Mouse (Mus musculus) hindbrain, embryonic 16.5 days (tissue): ENCODE measurements around the gene Cd300ld4. TPM values are rescaled to one million over a fixed set of nuclear protein-coding genes. Genes with fewer than 3 reads are reported as not detected.
"Not testable (repeated sequence)": the region's sequence is repeated elsewhere in the genome, so short reads cannot be mapped to it uniquely, and the experiment has no call there.

Source experiments
- ATAC-seq: fragments of 200-750 bp; cut with Nextera tagmentation; 2 replicates; pipeline ENCODE4 v1.8.0; 2017; ENCODE audit warnings: moderate TSS enrichment, moderate library complexity
- H3K27ac ChIP-seq: fragments of 300-500 bp; sonication (generic); 2 replicates; pipeline ENCODE4 v1.5.1; 2014; ENCODE audit warnings: low read depth, mild to moderate bottlenecking, control low read depth, low read length, moderate library complexity
- H3K27me3 ChIP-seq: fragments of 300-500 bp; sonication (generic); replicated peaks from 2 replicates; pipeline ENCODE4 v1.6.1; 2014; ENCODE audit warnings: low read length; ENCODE audit not compliant: control insufficient read depth, insufficient read depth
- H3K36me3 ChIP-seq: fragments of 300-500 bp; sonication (generic); 2 replicates; pipeline ENCODE4 v1.6.1; 2014; ENCODE audit warnings: mild to moderate bottlenecking, low read length, moderate library complexity, mixed read lengths; ENCODE audit not compliant: control insufficient read depth, insufficient read depth
- H3K4me1 ChIP-seq: fragments of 300-500 bp; sonication (generic); 2 replicates; pipeline ENCODE4 v1.6.1; 2014; ENCODE audit warnings: low read depth, low read length; ENCODE audit not compliant: control insufficient read depth, insufficient read depth
- H3K4me2 ChIP-seq: fragments of 300-500 bp; sonication (generic); 2 replicates; pipeline ENCODE4 v1.6.1; 2014; ENCODE audit warnings: mild to moderate bottlenecking, low read length, control low read depth, moderate library complexity
- H3K4me3 ChIP-seq: fragments of 300-500 bp; sonication (generic); 2 replicates; pipeline ENCODE4 v1.5.1; 2014; ENCODE audit warnings: mild to moderate bottlenecking, low read length, control low read depth, moderate library complexity
- H3K9ac ChIP-seq: fragments of 300-500 bp; sonication (generic); 2 replicates; pipeline ENCODE4 v1.6.1; 2014; ENCODE audit warnings: low read depth, mild to moderate bottlenecking, control low read depth, low read length, moderate library complexity
- H3K9me3 ChIP-seq: fragments of 300-500 bp; sonication (generic); 2 replicates; pipeline ENCODE4 v1.6.1; 2014; ENCODE audit warnings: mild to moderate bottlenecking, low read length, moderate library complexity; ENCODE audit not compliant: control insufficient read depth
- WGBS: fragments of 180-500 bp; shearing (Covaris S2); extraction: QIAGEN DNeasy Blood & Tissue Kit; methylation state at CpG from one replicate; pipeline ENCODE4 v1.1.7; 2014; 5-methylcytosine and 5-hydroxymethylcytosine counted together
- polyA plus RNA-seq: library from polyadenylated mRNA; unstranded; fragments of >200 nt; fragmentation: Nextera tagmentation; extraction: Ambion mirVana; gene quantifications from 2 replicates; pipeline ENCODE4 v1.2.1, GENCODE M21; 2015

The Cd300ld4 gene
- polyA plus RNA-seq, 1 experiment from 2014 or later = not detected

DNA sequence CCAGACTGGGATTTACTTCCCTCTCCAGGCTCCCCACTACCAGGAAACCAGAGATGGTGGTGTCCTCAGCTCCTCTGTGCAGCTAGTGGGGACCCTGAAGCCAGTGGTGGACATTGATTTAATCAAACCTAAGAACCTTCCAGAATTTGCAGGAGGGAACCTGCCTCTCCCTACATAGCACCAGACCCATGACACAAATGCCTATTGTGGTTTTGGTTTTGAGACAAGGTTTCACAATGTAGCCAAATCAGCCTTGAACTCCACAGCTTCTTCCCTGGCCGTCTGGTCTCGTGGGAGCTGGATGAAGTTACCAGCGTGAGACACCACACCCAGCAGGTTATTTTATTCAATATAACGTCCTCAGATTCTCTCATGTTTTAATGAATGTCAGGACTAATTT is 31.9 kb upstream of the Cd300ld4 start:
- H3K9ac ChIP-seq = no peak overlapping the region
- WGBS = 83% methylated on average over 4 of the region's 4 CpGs
- H3K4me1 ChIP-seq = no peaks in the 10 kb centered on the region
- H3K4me2 ChIP-seq = no peak overlapping the region
- no peaks in the 10 kb centered on the region for H3K9me3 ChIP-seq
- no peak overlapping the region for H3K27ac ChIP-seq
- no peak for ATAC-seq
- H3K27me3 ChIP-seq = 0 out of 2 replicates have a peak, but pooled peaks cover 2% of the 10 kb centered on the region
- H3K36me3 ChIP-seq = no peaks in the 10 kb centered on the region
- no peak overlapping the region for H3K4me3 ChIP-seq

DNA sequence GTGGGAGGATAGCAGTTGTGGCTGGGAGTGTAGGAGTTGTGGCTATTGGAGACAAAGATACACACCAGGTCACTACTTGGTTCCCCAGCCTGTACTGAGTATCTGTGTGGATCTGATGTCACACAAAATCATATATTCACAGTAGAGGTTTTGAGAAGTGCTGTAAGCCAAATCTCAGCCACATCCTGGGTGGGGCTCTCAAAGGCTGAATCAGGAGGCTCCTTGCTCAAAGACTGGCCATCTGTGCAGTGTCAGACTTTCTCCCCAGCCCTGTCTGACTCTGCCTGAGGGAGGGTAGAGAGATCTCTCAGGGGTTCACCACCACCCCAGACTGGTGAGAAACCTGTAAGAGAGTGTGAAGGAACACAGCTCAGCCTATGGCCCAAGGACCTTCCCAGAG is 27.7 kb upstream of the Cd300ld4 start:
- Histone ChIP-seq H3K27ac (no peak overlapping the region), H3K4me1 (no peaks in the 10 kb centered on the region), H3K36me3 (no peaks in the 10 kb centered on the region), H3K9ac (no peak overlapping the region), H3K4me3 (no peak overlapping the region), H3K9me3 (no peaks in the 10 kb centered on the region), H3K27me3 (0 out of 2 replicates have a peak, but pooled peaks cover 2% of the 10 kb centered on the region), H3K4me2 (no peak overlapping the region)
- ATAC-seq = no peak

DNA sequence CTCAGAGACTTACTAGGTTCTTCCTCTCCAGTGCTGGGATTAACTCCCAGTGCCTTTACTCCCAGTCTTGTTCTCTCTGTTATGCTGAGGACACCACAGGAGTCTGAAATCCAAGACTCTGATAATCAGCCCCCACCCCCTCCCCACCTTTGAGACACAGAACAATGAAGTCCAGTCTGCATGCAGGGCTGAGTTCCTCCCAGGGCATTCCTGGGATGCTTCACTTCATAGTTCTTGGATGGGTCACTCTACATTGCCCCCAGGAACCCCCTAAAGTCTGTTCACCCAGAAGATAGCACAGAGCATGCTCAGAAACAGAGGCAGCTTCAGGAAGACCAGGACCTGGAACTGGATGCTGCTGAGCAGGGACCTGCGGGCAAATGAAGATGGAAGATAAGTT is 26.2 kb upstream of the Cd300ld4 start:
- H3K27me3 ChIP-seq = no peaks in the 10 kb centered on the region
- H3K4me1 ChIP-seq = no peaks in the 10 kb centered on the region
- no peak overlapping the region for H3K4me2 ChIP-seq
- no peaks in the 10 kb centered on the region for H3K36me3 ChIP-seq
- 88% methylated on average over 1 of the region's 1 CpGs for WGBS
- H3K9me3 ChIP-seq = no peaks in the 10 kb centered on the region
- no peak for ATAC-seq
- no peak overlapping the region for H3K9ac ChIP-seq
- no peak overlapping the region for H3K27ac ChIP-seq
- no peak overlapping the region for H3K4me3 ChIP-seq

DNA sequence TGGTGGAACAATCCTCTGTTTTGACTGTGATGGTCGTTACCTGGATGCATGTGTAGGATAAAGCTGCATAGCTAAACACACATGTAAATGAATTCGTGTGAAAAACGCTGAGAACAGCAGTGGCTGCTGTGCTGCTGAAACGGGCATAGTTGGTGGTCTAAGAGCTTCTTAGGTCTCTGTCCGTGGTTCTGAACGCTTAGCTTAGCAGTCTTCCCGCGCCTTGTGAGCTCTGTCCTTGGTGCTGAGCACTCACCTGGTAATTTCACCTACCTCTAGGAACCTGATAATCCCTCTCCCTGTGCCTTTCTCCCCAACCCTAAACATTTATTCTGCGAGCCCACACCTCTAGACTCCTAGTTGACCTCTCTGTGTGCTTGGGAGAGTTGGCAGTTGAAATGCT is 25.4 kb upstream of the Cd300ld4 start:
- H3K27me3 ChIP-seq = no peaks in the 10 kb centered on the region
- H3K36me3 ChIP-seq = no peaks in the 10 kb centered on the region
- WGBS = 3% methylated on average over 9 of the region's 9 CpGs
- H3K9me3 ChIP-seq = no peaks in the 10 kb centered on the region
- H3K4me3 ChIP-seq = no peak overlapping the region
- ATAC-seq = no peak
- H3K4me1 ChIP-seq = no peaks in the 10 kb centered on the region
- H3K4me2 ChIP-seq = no peak overlapping the region
- no peak overlapping the region for H3K27ac ChIP-seq
- H3K9ac ChIP-seq = no peak overlapping the region

DNA sequence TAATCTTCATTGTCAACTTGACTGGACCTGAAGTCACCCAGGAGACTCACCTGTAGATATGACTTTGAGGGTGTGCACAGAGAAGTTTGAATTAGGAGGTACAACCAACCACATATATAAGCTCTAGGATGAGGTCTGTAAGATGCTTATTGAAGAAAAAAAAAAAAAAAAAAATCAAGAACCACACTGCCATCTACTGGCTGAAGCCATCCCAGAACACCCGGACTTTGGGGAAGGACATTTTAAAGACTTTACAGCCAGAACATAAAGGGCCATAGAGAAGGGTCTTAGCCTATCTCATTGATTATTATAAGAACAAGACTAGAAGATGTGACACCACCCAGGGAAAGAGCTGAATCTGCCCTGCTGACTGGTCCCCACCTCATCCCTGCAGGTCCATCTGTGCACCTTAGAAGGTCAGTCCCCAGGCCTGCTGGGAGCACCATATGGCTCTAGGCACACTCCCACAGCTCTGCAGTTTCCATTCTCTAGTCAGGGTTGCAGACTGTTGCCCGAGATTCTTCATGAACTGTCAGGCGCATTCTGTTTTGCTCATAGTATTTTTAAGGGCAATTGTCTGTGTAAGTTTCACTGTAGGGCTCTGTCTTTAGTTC is 22.6 kb upstream of the Cd300ld4 start:
- no peak overlapping the region for H3K9ac ChIP-seq
- H3K36me3 ChIP-seq = no peaks in the 10 kb centered on the region
- H3K4me3 ChIP-seq = no peak overlapping the region
- no peaks in the 10 kb centered on the region for H3K4me1 ChIP-seq
- no peaks in the 10 kb centered on the region for H3K9me3 ChIP-seq
- H3K4me2 ChIP-seq = no peak overlapping the region
- no peak overlapping the region for H3K27ac ChIP-seq
- 44% methylated on average over 3 of the region's 3 CpGs for WGBS
- H3K27me3 ChIP-seq = no peaks in the 10 kb centered on the region
- ATAC-seq = no peak

DNA sequence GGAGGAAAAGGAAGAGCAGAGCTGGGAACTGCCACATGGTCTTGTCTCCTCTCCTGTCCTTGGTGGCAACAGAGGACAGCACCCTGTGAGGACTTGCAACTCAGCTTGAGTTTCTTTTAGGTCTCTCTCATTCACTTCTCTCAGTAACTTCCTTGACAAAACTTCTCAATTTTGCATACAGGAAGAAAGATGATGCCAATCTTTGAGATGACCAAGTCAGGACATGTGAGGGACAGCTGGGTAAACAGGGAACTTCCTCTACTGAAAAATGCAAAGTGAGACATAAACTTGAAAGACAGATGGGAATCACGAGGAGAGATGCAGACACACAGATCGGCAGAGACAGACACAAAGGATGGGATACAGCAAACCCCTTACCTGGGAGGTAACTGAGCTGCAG is 21.4 kb upstream of the Cd300ld4 start, which contains the start of gene Cd300ld3:
TSS of gene Cd300ld3 (minus strand) at position 151 of the 400 bp plus-strand sequence.
- WGBS = 85% methylated on average over 2 of the region's 2 CpGs
- Histone ChIP-seq H3K36me3 (no peaks in the 10 kb centered on the region), H3K4me1 (no peaks in the 10 kb centered on the region), H3K4me3 (no peak within 1 kb of the TSS), H3K4me2 (no peak within 1 kb of the TSS), H3K27me3 (no peaks in the 10 kb centered on the region), H3K9me3 (no peaks in the 10 kb centered on the region), H3K27ac (no peak within 1 kb of the TSS), H3K9ac (no peak within 1 kb of the TSS)
- no peak for ATAC-seq

DNA sequence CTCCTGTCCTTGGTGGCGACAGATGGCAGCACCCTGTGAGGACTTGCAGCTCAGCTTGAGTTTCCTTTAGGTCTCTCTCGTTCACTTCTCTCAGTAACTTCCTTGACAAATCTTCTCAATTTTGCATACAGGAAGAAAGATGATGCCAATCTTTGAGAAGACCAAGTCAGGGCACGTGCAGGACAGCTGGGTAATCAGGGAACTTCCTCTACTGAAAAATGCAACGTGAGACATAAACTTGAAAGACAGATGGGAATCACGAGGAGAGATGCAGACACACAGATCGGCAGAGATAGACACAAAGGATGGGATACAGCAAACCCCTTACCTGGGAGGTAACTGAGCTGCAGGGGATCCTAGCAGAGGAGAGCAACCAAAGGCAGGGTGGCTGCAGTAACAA is 10.9 kb upstream of the Cd300ld4 start, which contains the start of gene Cd300ld5:
TSS of gene Cd300ld5 (minus strand) at position 101 of the 400 bp plus-strand sequence.
- not testable (repeated sequence) for H3K4me1 ChIP-seq, H3K36me3 ChIP-seq, H3K27ac ChIP-seq, H3K4me2 ChIP-seq, H3K27me3 ChIP-seq, H3K9me3 ChIP-seq, H3K4me3 ChIP-seq, H3K9ac ChIP-seq, ATAC-seq
- WGBS = no CpG with 5 or more reads among the region's 6 CpGs

DNA sequence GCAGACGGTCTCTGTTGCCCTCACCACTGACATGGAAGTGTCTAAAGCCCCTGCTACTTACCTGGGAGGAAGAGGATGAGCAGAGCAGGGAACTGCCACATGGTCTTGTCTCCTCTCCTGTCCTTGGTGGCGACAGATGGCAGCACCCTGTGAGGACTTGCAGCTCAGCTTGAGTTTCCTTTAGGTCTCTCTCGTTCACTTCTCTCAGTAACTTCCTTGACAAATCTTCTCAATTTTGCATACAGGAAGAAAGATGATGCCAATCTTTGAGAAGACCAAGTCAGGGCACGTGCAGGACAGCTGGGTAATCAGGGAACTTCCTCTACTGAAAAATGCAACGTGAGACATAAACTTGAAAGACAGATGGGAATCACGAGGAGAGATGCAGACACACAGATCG is 10.7 kb downstream of the Cd300ld4 start, which contains the start of gene Cd300ld2:
TSS of gene Cd300ld2 (minus strand) at position 101 of the 400 bp plus-strand sequence.
- H3K27ac ChIP-seq, ATAC-seq: not testable (repeated sequence)
- no CpG with 5 or more reads among the region's 7 CpGs for WGBS

DNA sequence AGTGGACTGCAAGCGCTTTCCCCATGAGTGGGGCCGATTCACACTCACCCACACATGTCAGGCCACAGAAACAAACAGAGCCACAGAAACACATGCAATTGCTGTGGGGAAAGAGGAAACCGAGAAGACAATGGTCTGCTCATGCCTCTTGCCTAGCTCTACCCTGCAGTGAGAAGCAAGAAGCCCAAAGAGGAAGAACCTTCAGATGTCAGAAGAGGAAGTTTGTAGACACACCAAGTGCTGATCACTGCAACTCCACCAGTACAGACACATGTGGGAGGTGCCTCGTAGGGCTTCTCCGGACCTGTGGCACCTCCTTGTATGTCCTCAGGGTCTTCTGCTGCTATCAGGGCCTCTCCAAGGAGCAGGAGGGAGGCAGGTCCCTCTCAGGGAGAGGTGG is 22.7 kb downstream of the Cd300ld4 start:
- H3K9me3 ChIP-seq = no peaks in the 10 kb centered on the region
- WGBS = 85% methylated on average over 5 of the region's 5 CpGs
- no peak for ATAC-seq

More for the DNA sequence above, 10.7 kb downstream of the Cd300ld4 start, which contains the start of gene Cd300ld2:
- H3K36me3 ChIP-seq, H3K4me1 ChIP-seq, H3K9me3 ChIP-seq, H3K4me3 ChIP-seq, H3K9ac ChIP-seq, H3K4me2 ChIP-seq, H3K27me3 ChIP-seq: not testable (repeated sequence)

More for the DNA sequence above, 22.7 kb downstream of the Cd300ld4 start:
- no peak overlapping the region for H3K4me3 ChIP-seq
- H3K27ac ChIP-seq = no peak overlapping the region
- H3K4me2 ChIP-seq = no peak overlapping the region
- H3K9ac ChIP-seq = no peak overlapping the region
- no peaks in the 10 kb centered on the region for H3K27me3 ChIP-seq
- no peaks in the 10 kb centered on the region for H3K4me1 ChIP-seq
- no peaks in the 10 kb centered on the region for H3K36me3 ChIP-seq
